Mouse (Mus musculus) thymus, postnatal 10 days (tissue): ENCODE results near the gene Gtf3c4.

Source experiments
- DNase-seq, 2 experiments: peaks; one replicate each; pipeline ENCODE4 v3.0.0; 2021; ENCODE audit warnings: low spot score in 2 of 2

Gtf3c4 gene

DNA sequence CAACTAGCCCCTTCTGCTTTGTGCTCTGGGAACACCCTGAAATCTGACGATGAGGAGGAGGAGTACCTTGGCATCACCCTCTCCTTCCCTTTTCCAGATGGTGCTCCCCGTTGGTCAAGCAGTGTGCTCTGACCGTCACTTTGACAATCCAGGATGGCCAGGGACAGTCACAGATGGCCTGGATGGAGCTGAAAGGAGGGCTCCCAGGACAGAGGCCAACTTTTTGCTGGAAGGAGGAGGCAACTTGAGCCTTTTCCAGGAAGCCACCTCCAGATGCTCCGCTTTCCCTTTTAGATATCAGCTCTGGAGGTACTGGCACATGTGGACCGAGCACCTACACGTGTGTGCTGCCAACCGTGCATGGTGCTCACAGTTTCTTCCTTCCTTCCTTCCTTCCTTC lies 36.8 kb downstream of the Gtf3c4 start:
- DNase-seq: no peak

DNA sequence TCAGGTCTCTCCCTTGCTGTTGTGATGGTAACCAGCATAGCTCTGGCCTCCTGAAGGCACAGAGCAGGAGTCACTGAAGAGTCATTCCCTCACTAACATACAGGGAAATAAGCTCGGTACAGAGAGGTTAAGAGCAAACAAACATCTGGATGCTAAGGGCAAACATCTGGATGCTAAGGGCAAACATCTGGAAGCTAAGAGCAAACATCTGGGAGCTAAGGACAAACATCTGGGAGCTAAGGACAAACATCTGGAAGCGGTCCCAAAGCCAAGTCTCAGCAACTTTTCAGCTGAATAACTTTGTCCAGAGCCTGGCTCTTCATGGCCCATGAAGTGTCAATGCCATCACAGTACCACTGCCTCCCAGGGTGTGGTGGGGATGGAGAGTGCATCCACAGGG lies 40.6 kb downstream of the Gtf3c4 start:
- DNase-seq: no peak

DNA sequence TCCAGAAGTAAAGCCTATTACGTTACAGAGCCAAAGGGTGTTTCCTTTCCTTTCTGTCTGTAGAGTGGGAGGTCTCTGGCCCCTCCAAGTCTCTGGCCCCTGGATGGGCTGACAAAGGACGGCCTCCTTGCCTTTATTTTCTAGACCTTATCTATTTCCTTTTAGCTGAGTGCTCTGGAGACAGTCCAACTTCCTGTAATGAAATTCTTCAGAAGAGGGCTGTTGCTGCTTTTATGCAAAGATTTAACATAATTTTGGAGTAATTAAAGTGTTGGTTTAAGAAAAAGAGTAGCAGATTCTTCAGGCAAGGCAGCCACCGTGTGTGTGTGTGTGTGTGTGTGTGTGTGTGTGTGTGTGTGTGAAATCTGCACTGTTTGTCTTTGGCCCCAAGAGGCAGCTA lies 41.8 kb downstream of the Gtf3c4 start:
- DNase-seq: no peak

DNA sequence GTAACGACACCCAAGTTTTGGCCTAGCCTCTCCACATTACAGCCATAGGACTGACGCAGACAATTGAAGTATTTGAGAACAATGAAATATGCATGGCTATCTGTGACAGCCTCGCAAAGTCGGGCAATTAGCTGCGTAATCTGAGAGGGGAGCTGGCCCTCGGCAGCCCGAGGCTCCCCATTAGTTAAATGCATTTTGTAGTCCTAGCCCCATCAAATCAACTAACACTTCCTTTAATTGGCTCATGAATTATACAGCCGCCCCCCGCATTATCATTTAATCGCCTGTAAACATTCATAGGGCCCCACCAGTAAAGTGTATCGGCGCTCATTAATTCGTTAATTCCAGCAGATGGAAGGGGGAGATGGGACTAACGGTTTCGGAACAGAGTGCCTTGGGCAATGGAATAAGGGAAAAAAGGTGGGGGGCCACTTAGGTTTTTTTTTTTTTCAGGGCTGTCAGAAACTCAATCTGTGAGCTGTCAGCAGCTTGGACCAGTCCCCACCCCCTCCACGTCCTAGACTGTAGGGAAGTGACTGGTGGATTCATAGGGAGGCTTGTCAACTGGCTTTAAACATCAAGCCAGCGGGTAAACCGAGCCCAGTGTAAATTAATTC lies 42.6 kb downstream of the Gtf3c4 start:
- no peak for DNase-seq

DNA sequence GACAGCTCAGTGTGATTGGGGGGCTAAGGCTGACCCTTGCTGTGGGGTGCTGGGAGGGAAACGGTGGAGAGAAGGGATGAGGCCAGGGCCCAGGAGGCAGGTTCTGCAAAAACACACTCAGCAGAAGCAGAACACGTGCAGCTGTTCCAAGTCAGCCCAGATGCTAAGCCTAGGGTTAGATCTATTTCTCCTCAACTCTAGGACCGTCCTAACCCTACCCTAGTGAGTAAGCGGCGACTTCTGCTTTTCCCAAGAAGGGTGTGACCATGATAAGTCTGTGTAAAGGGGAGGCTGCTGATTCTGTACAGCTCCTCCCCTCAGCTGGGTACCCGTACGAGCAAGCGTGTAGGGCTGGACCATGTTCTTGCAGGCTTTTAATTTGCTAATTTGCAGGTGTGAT lies 43.9 kb downstream of the Gtf3c4 start:
- DNase-seq: no peak

DNA sequence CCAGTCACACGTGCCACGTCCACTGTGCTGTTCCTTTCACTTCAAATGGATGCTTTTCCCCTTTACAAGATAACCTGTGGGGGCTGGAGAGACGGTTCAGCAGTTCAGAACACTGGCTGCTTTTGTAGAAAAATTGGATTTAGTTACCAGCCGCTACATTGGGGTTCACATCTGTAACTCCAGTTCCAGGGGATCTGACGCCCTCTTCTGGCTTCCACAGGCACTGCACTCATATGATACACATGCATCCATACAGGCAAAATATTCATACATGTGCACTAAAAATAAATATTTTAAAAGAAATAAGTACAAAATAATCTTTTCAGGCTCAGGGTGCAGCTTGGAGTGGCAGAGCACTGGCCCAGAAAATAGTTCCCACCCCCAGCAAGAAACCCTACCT lies 45.5 kb downstream of the Gtf3c4 start:
- no peak for DNase-seq

DNA sequence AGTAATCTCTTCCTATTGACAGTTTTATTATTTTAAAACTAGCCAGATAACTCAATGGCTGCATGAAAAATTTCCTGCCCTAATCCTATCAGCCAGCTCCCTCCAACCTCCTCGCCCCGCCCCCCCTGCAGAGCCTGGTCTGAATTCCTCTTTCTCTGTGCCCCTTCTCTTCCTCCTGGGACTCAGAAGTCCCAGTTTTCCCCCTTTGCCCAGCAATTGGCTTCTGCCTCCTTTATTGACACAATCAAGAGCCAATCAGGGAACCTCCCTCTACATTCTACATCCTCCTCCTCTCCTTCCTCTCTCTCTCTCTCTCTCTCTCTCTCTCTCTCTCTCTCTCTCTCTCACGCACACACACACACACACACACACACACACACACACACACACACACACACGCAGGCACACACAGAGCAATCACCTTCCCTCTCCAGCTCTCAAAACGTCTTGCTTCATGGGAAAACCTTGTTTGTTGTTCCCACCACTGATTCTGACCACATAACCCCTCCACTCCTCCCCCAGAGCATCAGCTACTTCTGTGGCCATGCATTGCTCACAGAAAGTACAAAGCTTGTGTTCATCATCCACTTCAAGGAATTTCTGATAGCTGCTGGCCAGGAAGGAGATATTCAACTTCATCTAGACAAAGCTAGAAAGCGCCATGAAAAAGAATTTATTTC lies 47.1 kb downstream of the Gtf3c4 start:
- no peak for DNase-seq

DNA sequence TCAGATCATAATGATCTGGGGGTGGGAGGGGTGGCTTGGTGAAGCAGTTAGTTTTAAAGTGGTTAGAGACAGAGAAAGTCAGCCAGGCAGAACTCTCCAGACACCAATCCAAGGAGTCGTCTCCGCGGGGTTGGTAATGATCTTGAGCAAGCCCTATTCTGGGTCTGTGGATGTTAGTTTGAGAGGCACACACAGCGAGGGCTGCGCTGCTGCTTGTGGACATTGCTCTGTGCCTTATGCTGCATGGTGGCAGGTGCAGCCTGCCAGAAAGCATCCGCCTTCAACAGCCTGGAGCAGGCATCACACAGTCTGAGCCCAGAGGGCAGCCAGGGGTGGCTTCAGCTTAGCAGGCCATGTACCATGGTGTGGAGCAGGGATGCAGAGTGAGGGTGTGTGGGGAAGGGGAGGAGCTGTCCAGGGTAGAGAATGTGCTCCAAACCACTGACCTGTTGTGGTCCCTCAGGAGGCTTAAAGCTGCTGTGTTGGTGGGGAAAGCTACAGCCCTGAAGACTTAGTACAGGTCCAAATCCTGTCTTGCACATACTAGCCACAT lies 53.0 kb downstream of the Gtf3c4 start:
- DNase-seq: no peak

DNA sequence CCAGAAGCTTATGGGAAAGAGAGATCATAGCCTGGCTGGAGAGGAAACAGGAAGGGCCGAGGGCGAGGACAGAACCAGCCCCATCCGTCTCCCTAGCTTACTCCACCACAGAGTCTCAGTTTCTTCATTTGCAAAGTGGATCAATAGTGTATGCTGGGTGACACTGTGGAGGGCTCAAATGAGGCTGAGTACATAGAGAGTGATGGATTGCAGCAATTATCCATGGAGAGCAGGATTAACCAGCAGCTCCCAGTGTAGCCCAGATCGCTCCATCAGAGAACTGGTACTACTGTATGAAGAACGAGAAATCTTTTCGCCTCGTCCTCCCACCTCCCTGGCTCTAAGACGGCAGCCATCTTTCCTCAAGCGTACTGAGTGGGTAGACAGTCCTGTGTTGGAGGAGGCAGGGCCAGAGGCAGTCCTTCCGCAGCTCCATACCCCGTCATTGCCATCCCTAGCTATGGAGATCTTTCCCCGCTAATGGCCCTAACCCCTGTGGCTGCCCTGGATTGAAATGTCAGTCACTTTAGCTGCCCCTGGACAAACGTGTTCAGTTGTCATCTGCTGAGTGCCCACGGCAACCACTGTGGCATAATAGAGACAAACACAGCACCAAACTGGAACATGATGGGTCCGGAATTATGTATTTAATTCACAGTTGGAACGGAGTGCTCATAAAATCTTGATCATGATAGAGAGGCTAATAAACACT lies 53.6 kb downstream of the Gtf3c4 start:
- no peak for DNase-seq

DNA sequence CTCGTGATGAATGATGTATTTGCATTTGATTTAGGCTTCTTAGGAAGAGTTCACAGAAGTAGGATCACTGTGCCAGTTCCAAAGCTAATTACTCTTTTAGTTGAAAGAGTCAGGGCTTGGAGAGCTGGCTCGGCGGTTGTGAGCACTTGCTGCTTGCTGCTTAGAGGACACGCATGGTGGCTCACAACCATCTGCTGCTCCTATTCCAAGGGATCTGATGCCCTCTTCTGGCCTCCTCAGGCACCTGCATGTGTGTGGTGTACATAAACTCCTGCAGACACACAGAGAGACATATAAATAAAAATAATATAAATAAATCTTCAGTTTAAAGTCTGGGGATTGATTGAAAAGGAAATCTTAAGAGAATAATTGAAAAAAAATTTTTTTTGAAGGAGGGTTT lies 58.9 kb downstream of the Gtf3c4 start:
- DNase-seq: no peak

DNA sequence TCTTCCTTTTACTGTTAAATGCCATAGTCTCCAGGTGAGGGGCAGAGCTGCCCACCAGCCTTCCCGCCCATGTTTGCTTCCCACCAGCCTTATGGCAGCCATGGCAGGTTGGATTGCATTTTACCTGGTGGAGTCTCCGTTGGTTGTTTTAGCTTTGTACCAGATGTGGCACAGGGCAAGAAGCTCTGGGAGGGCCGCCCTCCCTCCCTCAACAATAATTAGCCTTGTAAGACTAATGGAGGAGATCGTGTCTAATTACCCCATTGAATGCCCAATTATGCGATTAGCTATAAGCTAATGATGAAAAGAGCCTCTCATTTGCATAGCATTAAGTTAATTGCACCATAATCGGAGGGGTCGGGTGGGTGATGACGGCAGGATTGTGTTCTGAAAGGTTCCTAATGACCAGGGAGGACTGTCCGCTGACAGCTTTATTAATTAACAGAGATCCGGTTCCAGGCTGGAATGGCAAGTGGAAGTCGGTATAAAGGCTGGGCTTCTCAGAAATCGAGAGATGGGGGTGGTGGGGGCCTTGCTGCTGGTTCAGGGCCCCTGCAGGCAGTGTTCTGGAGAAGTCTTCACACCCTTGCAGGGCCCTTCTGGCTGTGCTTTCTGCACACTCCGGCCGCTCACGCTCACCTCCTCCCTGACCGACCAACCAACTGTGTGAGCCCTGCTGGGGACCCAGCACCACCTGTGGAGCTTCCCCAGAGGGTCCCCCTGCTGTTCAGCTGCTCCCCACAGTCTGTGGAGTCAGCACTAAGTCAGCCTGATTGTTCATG lies 60.0 kb downstream of the Gtf3c4 start:
- no peak for DNase-seq

DNA sequence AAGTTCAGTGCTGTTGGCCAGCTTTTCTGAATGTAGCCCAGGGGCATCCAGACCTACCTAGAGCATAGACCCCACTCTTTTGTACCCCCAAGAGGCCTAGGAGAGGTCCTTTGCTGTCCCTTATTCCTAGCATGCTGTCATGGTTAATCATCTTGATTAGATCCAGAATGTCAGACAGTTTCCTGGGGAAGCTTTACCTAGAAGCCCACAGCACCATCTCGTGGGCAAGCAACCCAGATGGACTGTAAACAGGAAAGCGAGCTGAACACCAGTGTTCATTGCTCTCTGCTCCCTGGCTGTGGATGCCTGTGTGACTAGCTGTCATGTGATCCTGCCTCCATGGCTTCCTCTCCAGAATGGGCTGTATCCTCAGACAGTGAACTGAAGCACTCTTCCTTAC lies 63.4 kb downstream of the Gtf3c4 start:
- no peak for DNase-seq

DNA sequence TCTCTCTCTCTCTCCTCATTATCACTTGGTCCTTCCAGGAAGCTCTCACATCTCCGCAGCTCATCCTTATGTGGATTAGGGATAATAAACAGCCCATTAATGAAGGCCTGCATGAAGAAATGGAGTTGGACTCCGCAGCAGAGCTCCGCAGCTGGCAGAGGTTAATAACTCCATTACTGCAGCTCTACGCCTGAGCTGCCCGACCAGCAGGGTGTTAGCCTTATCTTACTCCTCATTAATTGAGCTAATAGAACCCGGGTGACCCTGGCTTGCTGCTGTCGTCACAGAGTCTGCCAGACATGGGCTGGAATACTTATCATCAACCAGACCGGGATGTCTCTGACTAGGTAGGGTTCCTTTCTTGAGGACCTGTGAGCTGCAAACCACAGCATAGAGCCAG lies 66.1 kb downstream of the Gtf3c4 start:
- DNase-seq: no peak
